Mouse (Mus musculus) frontal cortex, postnatal 14 days (tissue): ENCODE measurements at regions not wholly inside any gene's neighbourhood (a gene's known extent, or its start where the extent isn't known, plus 50 kb on each side); places are given as distances from the start of the nearest gene placed in this dataset.

ENCODE experiments used
- DNase-seq, 2 experiments: peaks; one replicate each; pipeline ENCODE4 v3.0.0; 2022; ENCODE audit warnings: low spot score in 2 of 2

DNA sequence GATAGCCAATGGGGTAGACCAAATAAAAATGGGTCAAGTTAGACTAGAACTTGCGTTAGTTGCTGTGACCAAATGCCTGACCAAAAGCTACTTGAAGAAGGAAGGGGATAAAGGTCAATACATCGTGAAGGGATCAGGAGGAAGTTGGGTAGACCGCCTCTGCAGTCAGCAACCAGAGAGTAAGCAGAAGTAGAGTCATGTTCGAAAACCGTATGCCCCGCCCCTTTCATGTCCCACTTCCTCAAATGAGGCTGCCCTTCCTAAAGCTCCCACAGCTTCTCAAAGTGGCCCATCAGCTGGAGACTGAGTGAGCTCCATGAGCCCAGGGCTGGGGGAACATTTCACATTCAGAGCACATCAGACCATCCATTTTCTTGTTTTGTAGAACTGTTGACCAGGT lies 301.2 kb upstream of the Ppp2r3a start:
- DNase-seq = no peak

DNA sequence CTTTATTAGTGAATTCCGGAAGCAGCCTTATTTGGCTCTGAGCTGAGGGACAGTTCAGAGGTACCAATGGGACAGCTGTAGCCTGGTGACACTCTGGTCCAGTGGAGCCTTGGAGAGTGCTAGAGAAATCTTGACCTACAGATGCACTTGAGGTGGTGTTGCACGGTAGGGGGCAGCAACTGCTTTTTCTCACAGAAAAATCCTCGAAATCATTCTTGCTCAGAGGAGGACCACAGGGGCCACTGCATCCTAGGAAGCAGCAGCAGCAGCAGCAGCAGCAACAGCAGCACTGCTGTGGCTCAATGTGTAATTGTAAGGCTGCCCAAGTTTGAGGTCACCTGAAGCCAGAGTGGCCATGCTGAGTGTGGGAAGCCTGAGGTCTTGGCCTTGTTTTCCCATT lies 299.7 kb upstream of the Ppp2r3a start:
- no peak for DNase-seq

DNA sequence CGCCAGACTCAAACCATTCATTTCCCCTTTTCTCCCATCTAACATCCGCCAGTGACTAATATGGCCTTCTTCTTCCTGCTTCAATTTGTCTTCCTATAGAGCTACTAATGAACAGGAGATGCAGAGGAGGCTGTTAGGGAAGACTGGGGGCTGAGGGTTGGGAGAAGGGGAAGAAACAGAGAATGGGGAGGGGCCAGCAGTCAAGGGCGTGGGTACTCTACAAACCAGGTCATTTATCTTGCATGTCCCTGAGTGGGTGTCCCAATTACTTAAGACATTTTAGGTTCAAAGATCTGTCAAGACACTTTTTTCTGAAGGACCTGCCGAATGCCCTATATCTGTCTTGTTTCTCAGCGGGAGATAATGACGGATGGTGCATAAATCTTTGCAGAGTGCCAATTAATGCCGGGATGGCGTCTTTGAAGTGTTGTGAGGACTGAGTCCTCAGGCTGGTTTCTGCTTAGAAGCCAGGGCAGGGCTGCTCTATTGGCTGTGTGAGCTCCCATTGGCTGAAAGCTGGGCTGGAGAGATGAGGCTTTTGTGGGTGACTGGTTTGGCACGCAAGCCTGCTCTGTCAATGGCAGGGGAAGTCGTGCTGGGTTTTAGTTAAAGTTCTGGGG lies 294.7 kb upstream of the Ppp2r3a start:
- no peak for DNase-seq

DNA sequence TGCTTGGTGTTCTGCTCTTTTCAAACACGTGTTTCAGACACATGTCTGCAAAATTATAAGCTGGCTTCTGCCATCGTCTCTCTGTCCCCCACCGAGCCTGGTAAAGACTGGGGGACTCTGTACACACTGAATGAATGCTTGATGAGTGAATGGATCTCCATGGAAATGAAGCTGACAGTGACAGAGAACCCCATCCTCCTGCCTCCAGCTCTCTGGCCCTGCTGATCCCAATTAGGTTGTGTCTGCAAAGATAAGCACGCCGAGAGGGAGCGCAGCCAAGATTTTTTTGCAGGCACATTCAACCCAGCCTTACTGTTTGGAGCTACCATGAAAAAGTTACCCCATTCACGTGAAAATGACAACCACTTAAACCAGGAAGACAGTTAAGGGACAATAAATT lies 266.5 kb upstream of the Ppp2r3a start:
- DNase-seq = no peak

DNA sequence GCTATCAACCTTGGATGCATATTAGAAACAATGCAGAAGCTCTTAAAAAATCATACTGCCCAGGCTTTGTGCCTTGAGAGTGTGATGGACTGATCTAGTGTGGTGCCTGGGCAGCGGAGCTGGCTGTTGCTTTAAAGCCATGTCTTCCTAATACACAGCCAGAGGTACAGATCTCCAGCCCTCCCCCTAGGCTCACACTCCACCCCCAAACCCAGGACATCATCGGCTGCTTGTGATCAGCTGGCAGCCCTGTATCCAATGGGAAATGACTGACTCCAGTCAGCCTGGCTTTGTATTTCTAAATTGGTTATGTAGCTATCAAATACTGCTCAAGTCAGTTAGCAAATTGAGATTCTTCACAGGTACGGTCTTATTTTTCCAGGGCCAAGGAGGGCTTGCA lies 259.2 kb upstream of the Ppp2r3a start:
- DNase-seq = no peak

DNA sequence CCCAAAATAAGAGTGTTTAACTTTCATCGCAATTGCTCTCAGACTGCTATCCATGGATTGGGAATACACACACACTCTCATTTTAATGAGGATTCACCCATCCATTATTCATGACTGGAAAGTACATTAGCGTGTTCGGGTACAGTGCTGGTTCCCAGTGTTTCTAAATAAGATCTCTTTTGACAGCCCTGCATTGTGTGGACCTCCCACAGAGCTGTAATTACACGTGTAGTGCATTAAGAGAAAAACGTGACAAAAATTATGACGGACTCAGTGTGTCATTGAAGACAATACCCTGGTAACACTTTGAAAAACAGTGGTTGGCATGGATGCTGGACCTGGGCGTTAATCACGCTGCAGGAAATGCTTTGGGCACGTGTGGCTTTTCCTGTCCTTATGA lies 257.6 kb upstream of the Ppp2r3a start:
- DNase-seq = no peak

DNA sequence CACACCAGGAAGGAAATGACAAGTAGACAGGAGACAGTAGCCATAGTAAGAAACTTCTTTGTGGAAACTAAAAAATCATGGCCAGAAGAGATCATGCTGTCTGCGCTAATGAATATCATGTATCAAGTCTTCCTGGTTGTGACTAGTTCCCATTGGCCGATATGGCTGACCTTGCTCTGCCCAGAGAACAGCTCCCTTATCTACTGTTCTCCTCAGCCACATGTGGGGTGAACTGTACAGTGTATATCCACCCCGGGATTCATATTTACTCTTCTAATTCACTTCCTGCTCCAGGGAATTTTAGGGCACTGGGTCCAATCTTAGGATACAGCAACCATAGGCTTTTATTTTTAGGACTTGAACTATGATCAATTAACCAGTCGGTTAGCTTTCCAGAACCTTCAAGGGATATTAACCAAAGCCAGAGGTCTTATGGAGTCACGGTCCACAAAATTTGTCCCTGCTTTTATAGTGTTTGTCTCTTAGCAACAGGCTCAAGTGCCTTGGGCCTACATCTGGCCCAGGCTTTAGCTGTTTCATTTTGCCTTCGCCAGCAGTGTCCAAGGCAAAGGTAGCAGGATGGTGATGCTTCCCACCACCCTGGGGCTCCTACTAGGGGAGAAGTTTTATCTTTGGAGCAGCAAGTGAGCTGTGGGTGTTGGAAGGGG lies 255.6 kb upstream of the Ppp2r3a start:
- DNase-seq = no peak

DNA sequence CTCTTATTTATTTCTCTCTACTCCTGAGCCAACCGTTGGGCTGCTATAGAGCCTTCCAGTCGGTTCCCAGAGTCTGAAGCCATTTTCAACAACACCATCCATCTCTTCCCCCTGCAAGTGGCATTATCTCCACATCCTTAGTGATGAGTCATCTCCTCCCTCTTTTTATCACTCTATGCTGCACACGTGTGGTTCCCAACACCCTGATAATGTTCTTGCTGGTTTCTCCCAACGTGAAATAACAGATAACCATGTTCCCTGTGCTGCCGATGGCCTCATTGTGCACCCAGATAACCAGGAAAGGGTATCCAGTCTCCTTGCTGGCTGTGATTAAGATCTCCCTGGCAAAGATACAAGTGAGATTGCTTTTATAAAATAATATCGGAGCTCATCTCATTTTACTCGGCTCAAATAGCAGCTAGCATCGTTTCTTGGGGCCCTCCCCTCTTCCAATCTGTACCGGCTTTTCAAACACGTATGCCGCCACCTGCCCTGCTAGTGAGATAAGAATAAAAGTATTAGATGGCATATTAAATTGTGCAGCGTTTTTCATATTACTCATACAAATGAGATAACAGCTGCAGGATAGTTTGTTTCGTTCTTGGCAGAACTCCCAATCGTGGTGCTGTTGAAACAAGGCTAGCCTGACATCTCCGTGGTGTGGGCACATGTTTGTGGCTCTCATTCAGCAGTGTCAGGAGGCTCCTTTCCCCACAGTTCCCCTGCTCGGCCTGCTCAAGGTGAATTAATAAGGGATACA lies 250.3 kb upstream of the Ppp2r3a start:
- no peak for DNase-seq

DNA sequence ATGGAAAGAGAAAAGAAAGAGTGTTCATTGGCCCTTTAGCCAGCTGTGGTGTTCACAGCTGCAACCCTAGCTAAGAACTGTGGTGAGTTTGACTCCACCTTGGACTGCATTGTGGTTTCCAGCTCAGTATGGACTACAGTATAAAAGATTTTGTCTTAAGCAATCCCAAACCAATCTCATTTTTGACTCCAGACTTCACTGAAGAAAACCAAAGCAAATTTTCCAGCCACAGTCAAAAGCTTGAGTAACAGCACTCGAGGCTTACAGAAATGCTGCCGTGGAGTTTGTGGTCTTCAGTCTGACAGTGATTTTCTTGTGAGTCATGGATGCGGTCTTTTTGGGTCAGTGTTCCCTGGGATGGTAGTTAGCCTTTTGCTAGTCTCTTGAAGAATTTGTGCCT lies 249.4 kb upstream of the Ppp2r3a start:
- no peak for DNase-seq

DNA sequence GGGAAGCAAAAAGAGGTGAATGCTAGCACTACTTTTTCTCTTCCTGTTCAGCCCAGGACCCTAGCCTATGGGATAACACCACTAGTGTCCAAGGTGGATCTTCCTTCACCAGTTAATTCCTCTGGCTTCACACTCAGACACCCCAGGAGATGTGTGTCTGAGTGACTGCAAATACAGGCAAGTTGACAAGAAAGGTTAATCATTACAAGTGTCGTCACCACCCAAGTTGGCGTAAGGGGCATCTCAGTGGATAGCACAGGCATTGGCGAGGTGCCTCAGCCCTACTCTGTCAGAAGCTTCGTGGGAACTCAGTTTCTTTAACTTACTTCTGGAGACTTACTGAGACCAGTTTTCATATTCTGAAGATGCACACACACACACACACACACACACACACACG lies 247.1 kb upstream of the Ppp2r3a start:
- DNase-seq = no peak

DNA sequence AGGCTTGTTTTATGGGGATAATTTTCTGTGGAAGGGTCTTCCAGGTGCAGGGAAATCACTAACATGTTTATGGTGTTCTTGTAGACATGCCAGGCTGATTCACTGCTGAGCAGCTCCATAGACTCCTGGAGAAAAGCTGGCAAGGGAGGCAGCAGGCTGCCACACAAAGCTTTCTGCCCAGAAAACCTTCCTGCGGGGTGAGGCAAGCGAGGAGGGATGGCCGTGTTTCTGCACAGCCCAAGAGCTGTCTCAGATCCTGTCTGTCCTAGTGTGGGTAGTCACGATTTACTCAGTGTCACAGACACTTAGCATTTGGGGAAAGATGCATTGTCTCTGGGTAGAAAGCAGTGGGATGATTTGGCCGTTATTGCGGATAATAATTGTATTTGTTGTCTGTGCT lies 244.2 kb upstream of the Ppp2r3a start:
- no peak for DNase-seq

DNA sequence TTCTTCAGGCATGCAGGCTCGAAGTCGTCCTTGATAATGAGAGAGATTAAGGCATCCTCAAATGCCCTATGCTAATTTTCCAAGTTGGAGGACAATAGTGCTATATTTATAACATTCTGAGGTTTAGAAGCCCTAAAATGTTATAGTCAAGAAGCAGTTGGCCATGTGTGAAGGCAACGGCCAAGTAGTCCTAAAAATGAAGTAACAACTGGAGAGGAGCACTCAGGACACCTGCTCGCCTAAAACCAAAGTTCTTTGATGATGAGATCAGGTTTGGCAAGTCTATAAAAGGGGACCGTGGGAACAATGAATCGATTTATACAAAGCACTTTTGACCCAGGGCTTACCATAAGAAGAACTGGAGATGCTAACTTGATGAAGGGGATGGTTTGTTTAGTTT lies 237.4 kb upstream of the Ppp2r3a start:
- no peak for DNase-seq

DNA sequence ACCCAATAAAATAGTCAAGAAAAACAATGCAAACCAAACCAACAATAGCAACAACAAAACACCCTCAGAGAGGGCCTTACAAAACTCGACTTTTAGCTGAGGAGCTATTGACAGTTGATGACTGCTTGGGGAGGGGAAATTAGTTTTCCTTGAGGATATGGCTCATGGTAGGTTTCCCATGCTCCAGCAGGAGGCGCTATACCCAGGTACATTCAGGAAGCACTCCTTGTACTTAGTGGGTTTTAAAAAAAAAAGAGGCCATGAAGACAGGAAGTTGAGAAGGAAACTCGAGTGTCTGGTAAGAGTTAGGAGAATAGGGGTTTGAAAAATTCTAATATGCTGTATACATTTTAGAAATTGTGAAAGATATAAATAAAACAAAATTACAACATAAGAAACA lies 224.6 kb upstream of the Ppp2r3a start:
- no peak for DNase-seq

DNA sequence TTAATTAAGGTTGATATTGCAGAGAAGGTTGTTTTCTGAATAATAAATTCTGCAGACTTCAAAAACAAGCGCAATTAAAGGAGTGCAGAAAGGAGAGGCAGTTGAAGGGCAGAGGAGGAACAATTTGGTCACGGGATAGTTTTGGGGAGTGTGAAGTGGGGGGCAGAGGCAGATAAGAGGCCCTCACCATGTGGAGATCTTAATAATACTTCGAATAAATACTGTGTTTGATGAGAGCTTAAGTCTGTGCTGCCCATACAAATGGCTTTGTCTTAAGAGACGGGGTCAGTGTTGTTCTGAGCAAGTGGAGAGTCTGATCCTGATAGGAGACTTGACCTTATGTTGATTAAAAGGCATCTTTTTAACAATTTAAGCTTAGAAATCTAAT lies 221.5 kb upstream of the Ppp2r3a start:
- DNase-seq = no peak

DNA sequence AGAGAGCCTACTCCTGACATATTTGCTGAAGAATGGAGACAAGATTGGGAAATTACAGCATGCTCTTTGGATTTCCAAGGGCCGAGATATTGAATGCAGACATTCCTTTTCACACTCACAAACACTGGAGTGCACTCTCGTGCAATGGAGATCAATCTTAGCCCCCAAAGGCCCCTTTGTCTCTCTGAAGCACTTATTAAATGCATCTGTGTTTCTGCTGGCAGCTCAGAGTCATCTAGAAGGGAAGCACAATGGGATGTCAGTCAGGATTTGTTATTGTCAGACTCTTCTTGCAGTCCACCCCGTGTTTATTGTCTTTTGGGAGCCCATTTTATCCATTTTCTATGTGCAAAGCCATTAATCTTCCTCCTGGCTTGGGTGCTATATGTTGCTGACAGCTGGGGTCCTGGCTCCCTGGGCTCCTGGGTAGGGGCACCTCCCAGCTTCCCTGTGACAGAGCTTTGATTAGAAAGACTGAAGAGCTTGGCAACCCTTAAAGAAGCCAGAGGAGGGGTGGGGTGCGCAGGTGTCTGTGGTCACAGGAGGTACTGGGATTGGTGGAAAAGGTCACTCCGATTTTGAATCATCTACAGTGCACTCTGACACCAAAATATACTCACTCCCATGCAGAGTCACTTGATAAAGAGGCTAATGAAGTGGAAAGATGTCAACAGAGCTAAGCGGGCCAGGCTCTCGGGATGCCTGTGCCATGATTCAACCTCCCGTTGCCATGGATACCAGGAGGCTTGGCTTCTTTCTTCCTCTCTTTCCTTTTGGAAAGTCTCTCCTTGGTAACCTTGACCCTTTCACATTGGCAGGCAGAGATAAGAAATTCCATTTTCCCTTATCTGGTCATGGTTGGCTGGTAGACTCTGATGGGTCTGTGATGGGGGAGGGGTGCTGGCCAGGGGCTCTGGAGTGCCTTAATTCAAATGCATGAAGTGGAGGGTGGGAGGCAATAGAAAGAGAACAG lies 220.8 kb upstream of the Ppp2r3a start:
- DNase-seq = no peak

DNA sequence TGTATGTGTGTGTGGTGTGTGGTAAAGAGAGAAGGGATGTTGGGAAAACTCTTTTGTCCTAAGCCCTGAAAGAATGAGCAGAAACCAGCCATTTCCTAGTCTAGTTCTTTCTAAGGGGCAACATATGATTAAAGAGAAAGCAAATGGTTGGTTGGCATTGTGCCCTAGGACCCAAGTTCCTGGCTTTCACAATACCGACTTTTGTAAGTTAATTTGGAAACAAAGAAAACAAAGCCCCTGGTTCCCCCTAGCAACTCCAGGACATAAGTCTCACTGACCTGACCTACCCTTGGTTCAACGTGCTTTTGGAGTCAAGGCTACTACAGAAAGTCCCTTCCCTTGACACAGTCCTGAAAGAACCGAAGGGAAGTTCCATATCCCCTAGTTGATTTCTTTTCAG lies 220.1 kb upstream of the Ppp2r3a start:
- DNase-seq = no peak

DNA sequence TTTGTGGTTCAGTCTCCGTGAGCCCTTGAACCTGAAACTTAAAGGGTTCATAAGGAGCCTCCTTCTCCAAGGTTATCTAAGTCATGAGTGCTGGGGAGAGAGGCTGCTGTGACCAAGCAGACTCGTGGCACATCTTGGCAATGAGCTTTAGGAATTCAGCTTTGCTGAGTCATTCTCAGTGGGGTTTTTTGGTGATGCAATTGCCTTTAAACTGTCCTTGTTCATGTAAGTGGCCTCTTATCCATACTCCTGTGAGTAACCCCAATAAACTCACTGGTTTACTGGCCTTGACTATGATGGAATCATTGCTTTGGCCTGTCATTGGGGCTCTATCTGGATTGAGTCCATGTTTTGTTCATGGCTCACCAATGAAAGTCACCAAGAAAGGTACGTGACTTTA lies 218.2 kb upstream of the Ppp2r3a start:
- no peak for DNase-seq

DNA sequence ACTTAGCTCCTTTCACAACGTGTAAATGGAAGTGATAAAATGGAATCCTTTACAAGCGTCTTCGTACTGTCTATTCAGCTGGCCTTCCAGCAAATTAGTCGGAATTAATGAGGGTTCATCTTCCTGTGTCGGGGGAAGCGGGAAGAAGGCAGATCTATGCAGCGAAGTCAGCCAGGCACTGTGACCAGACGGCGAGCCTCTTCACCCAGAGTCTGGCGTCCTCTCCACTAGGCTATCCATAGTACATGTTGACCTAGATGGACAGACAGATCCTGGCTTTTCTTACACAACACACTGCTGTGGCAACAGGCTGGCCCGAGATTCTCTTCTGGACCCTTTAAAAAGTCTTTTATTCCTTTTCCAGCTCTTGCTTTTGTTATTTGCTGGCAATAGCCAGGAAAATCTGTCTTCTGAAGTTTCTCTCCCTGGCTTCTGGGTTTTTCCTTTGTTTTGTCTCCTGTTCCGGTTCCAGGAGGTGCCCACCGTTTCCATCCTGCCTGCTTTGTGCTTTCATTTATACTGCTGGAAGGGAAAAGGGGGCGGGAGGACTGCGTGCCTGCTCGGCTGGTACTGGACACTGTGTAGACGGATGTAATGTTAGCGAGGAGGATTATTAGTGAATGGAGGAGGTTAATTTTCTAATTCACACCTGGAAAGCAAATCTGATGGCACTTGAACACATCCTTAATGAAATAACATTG lies 213.3 kb upstream of the Ppp2r3a start:
- no peak for DNase-seq

DNA sequence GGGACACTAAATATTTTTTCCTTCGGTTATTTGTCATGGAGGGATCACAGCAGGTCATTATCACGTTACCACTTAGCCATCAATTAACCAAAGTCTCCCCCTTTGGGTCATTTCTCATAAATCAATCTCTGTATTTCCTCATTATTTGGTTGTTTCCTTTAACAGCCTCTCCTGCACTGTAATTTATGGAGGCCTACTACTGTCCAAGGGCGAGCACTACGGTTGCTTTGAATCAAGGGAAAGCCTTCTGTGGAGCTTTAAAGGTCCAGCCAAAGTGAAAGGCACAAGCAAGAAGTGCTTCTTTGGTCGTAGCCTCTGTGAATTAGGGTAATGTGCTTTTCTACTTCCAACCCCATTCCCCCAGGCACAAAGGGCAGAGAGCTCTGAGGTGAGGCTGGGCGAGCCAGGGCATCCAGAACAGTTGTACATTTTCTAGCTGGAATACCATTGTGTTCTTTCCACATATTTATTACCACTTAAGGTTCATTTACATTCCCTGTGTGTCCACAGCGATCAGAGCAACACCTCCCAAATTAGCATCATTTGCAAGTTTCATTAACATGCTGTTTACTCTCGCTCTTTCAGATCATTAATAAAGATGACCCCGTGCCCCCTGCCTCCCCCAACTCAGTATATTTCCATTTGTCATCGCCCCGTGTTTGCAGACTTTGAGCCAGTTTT lies 207.5 kb upstream of the Ppp2r3a start:
- DNase-seq = no peak

DNA sequence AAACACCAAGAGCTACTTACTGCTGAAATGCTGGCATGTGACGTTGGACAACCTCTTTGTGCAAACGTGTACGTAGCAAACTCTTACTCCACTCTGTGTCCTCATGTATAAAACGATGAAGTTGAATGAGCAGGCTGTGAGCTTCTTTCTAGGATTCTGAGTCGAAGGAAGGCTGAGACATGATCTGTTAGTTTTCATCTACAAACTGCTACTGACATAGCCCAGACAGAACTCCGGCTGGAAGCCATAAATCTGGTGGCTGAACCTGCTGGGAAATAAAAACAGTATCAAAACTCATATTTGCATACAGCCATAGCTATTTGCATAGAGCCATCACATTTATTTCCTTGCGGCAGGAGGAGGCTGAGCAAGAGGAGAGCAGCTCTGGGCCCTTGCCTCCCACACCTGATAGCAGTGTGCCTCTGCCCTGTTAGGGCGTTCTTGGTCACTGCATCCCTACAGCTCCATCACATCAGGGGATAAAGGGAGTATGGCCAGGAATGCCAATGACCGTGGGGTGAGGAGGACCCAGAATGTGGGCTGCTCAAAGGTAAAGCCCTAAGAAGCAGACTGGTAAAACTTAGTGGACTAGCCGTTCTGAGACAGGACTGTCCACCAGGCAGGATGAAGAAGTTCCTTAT lies 206.8 kb upstream of the Ppp2r3a start:
- no peak for DNase-seq
